In the genomic region with DNA sequence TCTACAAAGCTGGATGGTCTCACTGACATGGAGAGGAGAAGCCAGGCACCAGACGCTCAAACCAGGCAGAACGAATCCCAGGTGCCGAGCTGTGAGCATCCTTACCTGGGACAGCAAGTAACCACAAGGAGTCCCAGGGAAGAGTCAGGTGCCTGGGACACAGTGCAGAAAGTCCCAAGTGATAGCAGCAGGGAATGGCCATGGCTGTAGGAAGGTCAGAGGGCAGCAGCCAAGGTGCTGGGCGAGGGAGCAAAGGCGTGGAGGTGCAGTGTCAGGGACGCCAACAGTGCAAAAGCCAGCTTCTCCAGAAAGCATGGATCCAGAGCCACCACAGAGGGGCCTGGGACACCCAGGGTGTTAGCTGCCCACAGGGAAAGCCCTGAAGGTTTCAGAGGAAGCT, we compare ENCODE assay signal across 14 mouse cellular contexts. TPM values are rescaled to one million over a fixed set of nuclear protein-coding genes. Genes with fewer than 3 reads are reported as not detected.
DNase-seq lines count a peak whose midpoint lies in the region; ATAC-seq and TF ChIP-seq lines count a peak whose summit lies in the region.
"Had no signal": no experiment of that assay in that cellular context is flagged by ENCODE, and none has a peak within 500 bp of the region (broad histone marks: within the 10 kb centered on the region; RNA-seq: fewer than 3 reads in every experiment).

No protein-coding gene starts in this region.

- peaks cover 4% of the 10 kb centered on the region for H3K36me3 ChIP-seq in heart, embryonic 16.5 days (ENCODE audit: control insufficient read depth, insufficient read depth)
- peaks cover 67% of the 10 kb centered on the region for H3K36me3 ChIP-seq in megakaryocyte, embryonic 14.5 days (replicated peaks; ENCODE audit: low read length)
- peaks cover 42% of the 10 kb centered on the region for H3K36me3 ChIP-seq in limb, embryonic 10.5 days
- H3K36me3 ChIP-seq in small intestine, adult 2 months (ENCODE audit: control insufficient read depth, insufficient read depth, low read length): no peaks in the 10 kb centered on the region

- peak overlapping the region; percentile 17; the same call in 1 of the 2 replicates for H3K9ac ChIP-seq in heart, embryonic 16.5 days (ENCODE audit: low read length)
- H3K9ac ChIP-seq: embryonic facial prominence, embryonic 13.5 days had no signal

- H3K27ac ChIP-seq in heart, embryonic 16.5 days (ENCODE audit: low read length): peak overlapping the region; percentile 95
- H3K27ac ChIP-seq in limb, embryonic 10.5 days: peak overlapping the region; percentile 62
- peak overlapping the region; percentile 4; the same call in 1 of the 2 replicates for H3K27ac ChIP-seq in small intestine, adult 2 months (ENCODE audit: insufficient read depth, low read depth, low read length)
- H3K27ac ChIP-seq: embryonic facial prominence, embryonic 13.5 days had no signal

- no peak overlapping the region for H3K4me2 ChIP-seq in heart, embryonic 16.5 days (ENCODE audit: low read depth, low read length)
- H3K4me2 ChIP-seq: embryonic facial prominence, embryonic 13.5 days had no signal

- H3K4me3 ChIP-seq in heart, embryonic 16.5 days (ENCODE audit: low read length): no peak overlapping the region
- peak overlapping the region; percentile 14 for H3K4me3 ChIP-seq in megakaryocyte, embryonic 14.5 days (replicated peaks)
- no peak overlapping the region for H3K4me3 ChIP-seq in limb, embryonic 10.5 days
- H3K4me3 ChIP-seq in small intestine, adult 2 months (ENCODE audit: low read depth, low read length): no peak overlapping the region
- H3K4me3 ChIP-seq: embryonic facial prominence, embryonic 13.5 days had no signal

- WGBS in heart, embryonic 16.5 days: 83% methylated on average over 6 of the region's 6 CpGs
- WGBS in limb, embryonic 10.5 days: 74% methylated on average over 6 of the region's 6 CpGs
- WGBS in small intestine, adult 2 months: 90% methylated on average over 6 of the region's 6 CpGs

- no peaks in the 10 kb centered on the region for H3K27me3 ChIP-seq in heart, embryonic 16.5 days (ENCODE audit: control insufficient read depth, insufficient read depth, low read length)
- no peaks in the 10 kb centered on the region for H3K27me3 ChIP-seq in megakaryocyte, embryonic 14.5 days (replicated peaks)
- no peaks in the 10 kb centered on the region for H3K27me3 ChIP-seq in limb, embryonic 10.5 days (ENCODE audit: low read depth, poor library complexity, severe bottlenecking)
- H3K27me3 ChIP-seq in small intestine, adult 2 months (ENCODE audit: control insufficient read depth, insufficient read depth, low read length): no peaks in the 10 kb centered on the region
- H3K27me3 ChIP-seq: CH12.LX; embryonic facial prominence, embryonic 13.5 days had no signal

- peaks cover 79% of the 10 kb centered on the region for H3K4me1 ChIP-seq in heart, embryonic 16.5 days (ENCODE audit: control insufficient read depth, insufficient read depth, low read length)
- peaks cover 96% of the 10 kb centered on the region for H3K4me1 ChIP-seq in megakaryocyte, embryonic 14.5 days
- H3K4me1 ChIP-seq in limb, embryonic 10.5 days: peaks cover 59% of the 10 kb centered on the region
- peaks cover 45% of the 10 kb centered on the region for H3K4me1 ChIP-seq in small intestine, adult 2 months (ENCODE audit: control insufficient read depth, insufficient read depth, insufficient read length, low read length)

- TF ChIP-seq POLR2A in small intestine, adult 2 months (IDR thresholded peaks at IDR 0.05; ENCODE audit: low read depth, low read length): no peak

- H3K9me3 ChIP-seq in heart, embryonic 16.5 days (replicated peaks; ENCODE audit: control insufficient read depth, low read length): no peaks in the 10 kb centered on the region
- no peaks in the 10 kb centered on the region for H3K9me3 ChIP-seq in megakaryocyte, embryonic 14.5 days
- H3K9me3 ChIP-seq in limb, embryonic 10.5 days (replicated peaks): no peaks in the 10 kb centered on the region
- H3K9me3 ChIP-seq: embryonic facial prominence, embryonic 13.5 days had no signal

- ATAC-seq in heart, embryonic 16.5 days (replicated peaks; ENCODE audit: extremely low read depth, insufficient read depth, low FRiP score): no peak
- no peak for ATAC-seq in megakaryocyte, adult 5-6 weeks (ENCODE audit: poor library complexity, severe bottlenecking)

- no peak for DNase-seq in heart, postnatal 4 days
- DNase-seq in limb, embryonic 10.5 days (ENCODE audit: low spot score): no peak
- no peak for DNase-seq in right cerebral cortex, adult 18-20 months
- DNase-seq: cerebellum, adult 11-12 months; kidney, adult 11 months; kidney, postnatal 36 days; layer of hippocampus, postnatal 36 days; right cerebral cortex, postnatal 25 days had no signal

- TF ChIP-seq CTCF in small intestine, adult 2 months (IDR thresholded peaks at IDR 0.05; ENCODE audit: extremely low read depth, insufficient read length, insufficient replicate concordance, low read depth, low read length): no peak

RNA-seq across cellular contexts. Expression of a gene that starts 10.3 kb away (rescaled TPM):
- 71.7 and 75.2 TPM in 2 replicates for polyA plus RNA-seq in heart, embryonic 16.5 days (2015; fragmentation: Nextera tagmentation; extraction: Ambion mirVana)
- total RNA-seq in heart, postnatal 4 days (2021): 10 to 100 TPM; 68.1 to 73.4 TPM
- polyA plus RNA-seq in megakaryocyte, embryonic 14.5 days (2012; ENCODE audit: insufficient read depth, low replicate concordance): 58.6 and 91.9 TPM in 2 replicates
- total RNA-seq in megakaryocyte, adult 5-6 weeks (2015): 31.1 and 33.3 TPM in 2 replicates
- total RNA-seq in megakaryocyte, adult 5-6 weeks (2017): 10.4 and 12.2 TPM in 2 replicates
- 63.5 and 74.8 TPM in 2 replicates for polyA plus RNA-seq in limb, embryonic 10.5 days (2016; fragmentation: Nextera tagmentation; extraction: Ambion mirVana)
- 80.3 and 168 TPM in 2 replicates for polyA plus RNA-seq in small intestine, adult 2 months (2012; rRNA removed)

RNA-seq across cellular contexts. Expression of a gene that starts 46.7 kb away (rescaled TPM):
- polyA plus RNA-seq in heart, embryonic 16.5 days (2015; fragmentation: Nextera tagmentation; extraction: Ambion mirVana): 3.9 and 4.1 TPM in 2 replicates
- total RNA-seq in heart, postnatal 4 days (2021): 10 to 100 TPM in 1 of 2 experiments, 1 to 10 TPM in 1; 9.8 to 10.2 TPM
- 3.8 and 6.4 TPM in 2 replicates for polyA plus RNA-seq in megakaryocyte, embryonic 14.5 days (2012; ENCODE audit: insufficient read depth, low replicate concordance)
- 1.7 and 5.4 TPM in 2 replicates for total RNA-seq in megakaryocyte, adult 5-6 weeks (2015)
- 1.4 and 2.7 TPM in 2 replicates for total RNA-seq in megakaryocyte, adult 5-6 weeks (2017)
- 1.2 and 1.5 TPM in 2 replicates for polyA plus RNA-seq in limb, embryonic 10.5 days (2016; fragmentation: Nextera tagmentation; extraction: Ambion mirVana)
- 9.4 and 28.5 TPM in 2 replicates for polyA plus RNA-seq in small intestine, adult 2 months (2012; rRNA removed)

Comparison
In these comparisons a context has a peak if more than half of its experiments do, and no peak if none do; other contexts are left out.
1. H3K27ac ChIP-seq: peak in every context shown above with its lines; median percentile 95 in heart, embryonic 16.5 days; 62 in limb, embryonic 10.5 days; 4 in small intestine, adult 2 months.